Mouse (Mus musculus) ES-Bruce4 (cell line): Measurements from ENCODE around the gene Prpsap1.

ENCODE experiments used
- CTCF ChIP-seq: IDR thresholded peaks from one replicate; pipeline ENCODE4 v1.8.1; 2011; ENCODE audit warnings: low read depth, low read length
- EP300 ChIP-seq: IDR thresholded peaks from 2 replicates; pipeline ENCODE4 v1.6.1; 2011; ENCODE audit warnings: low read depth, low read length; ENCODE audit not compliant: insufficient read depth
- POLR2A ChIP-seq: IDR thresholded peaks from one replicate; pipeline ENCODE4 v1.8.1; 2011; ENCODE audit warnings: low read length; ENCODE audit not compliant: insufficient read depth

- no peak for TF ChIP-seq CTCF
- TF ChIP-seq POLR2A: no peak
- no peak for TF ChIP-seq EP300
Measured at GRCm38 (mm10) chr11:116453889-116454288, 40.1 kb downstream of the Prpsap1 start.
